Mouse (Mus musculus) kidney, adult 10 weeks (tissue): ENCODE measurements around the gene Nfxl1. TPM values are rescaled to one million over a fixed set of nuclear protein-coding genes. Genes with fewer than 3 reads are reported as not detected.

ENCODE experiments used
- polyA plus RNA-seq: library from polyadenylated mRNA; stranded (reverse); fragments of 350-450 nt; fragmentation: Illumina TruSeq; extraction: RNeasy Lipid Tissue Mini Kit (QIAGEN cat#74804); gene quantifications from one replicate; pipeline ENCODE4 v1.2.3, GENCODE M21; 2014; ENCODE audit warnings: low read depth, low replicate concordance

Nfxl1 gene
- 17.2 TPM for polyA plus RNA-seq

DNA sequence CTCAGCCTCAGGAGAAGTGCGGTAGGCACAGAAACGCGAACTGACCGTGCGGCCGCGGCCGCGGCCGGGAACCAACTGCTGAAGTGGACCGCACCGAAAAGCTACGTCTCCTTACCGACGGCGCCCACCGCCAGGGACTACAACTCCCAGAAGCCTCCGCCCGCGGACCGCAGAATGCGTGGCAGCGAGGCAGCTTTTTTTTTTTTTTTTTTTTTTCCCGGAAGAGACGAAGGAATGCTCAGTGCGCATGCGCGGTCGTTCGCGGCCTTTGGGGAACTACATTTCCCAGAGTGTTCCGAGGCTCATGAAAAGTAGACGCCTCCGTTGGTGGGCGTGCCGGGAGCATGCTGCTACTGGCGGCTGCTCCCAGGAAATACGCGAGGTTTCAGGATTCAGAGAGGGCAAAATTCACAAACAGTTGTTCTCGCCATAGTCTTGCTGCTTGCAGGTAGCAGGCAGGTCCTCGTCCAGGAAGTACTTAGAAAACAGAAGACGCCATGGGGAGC lies at the start of gene Nfxl1:
Nfxl1 (minus strand) TSS at position 141 of the 506 bp plus-strand sequence.

DNA sequence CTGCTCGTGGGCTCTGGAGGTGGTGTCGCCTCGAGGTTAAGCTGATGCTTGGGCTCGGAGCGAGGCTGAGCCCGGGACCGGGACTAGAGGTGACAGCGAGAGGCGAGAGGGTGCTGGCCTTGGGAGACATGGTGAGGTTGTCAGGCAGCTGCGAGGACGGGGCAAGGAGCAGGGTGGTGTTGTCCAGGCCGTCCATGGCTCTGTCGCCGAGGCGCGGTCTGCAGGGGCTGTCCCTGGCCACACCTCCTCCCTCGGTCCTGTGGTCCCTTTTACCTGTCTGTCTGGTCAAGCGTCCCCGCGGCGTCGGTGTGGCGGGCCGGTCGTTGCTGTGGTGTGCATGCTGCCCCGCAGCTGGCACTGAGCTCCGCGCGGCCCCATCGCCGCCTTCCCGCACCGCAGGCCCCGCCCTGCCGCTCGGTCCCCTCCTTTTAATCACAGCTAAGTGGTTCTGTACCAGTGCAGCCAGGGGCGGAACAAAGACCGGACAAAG lies 27.8 kb upstream of the Nfxl1 start, which contains the start of gene Gm5868:
Gm5868 (minus strand) TSS at position 360 of the 490 bp plus-strand sequence.

DNA sequence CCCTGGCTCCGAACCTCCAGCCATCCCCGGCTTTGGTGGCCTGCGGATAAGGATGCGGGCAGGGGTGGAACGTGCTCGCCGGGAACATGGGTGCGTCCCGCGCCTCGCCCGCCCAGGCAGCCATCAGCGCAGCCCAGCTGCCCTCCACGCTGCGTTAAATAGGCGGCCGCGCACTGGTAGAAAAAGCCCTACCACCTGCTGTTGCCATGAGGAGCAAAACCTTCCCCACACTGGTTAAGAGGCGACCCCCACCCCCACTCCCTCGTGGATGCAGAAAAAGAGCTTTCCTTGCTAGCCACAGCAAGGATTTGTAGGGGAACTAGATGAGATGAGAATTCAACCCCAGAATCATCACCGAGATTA lies 21.5 kb upstream of the Nfxl1 start, which contains the start of gene Zar1:
Zar1 (minus strand) TSS at position 285 of the 363 bp plus-strand sequence.

DNA sequence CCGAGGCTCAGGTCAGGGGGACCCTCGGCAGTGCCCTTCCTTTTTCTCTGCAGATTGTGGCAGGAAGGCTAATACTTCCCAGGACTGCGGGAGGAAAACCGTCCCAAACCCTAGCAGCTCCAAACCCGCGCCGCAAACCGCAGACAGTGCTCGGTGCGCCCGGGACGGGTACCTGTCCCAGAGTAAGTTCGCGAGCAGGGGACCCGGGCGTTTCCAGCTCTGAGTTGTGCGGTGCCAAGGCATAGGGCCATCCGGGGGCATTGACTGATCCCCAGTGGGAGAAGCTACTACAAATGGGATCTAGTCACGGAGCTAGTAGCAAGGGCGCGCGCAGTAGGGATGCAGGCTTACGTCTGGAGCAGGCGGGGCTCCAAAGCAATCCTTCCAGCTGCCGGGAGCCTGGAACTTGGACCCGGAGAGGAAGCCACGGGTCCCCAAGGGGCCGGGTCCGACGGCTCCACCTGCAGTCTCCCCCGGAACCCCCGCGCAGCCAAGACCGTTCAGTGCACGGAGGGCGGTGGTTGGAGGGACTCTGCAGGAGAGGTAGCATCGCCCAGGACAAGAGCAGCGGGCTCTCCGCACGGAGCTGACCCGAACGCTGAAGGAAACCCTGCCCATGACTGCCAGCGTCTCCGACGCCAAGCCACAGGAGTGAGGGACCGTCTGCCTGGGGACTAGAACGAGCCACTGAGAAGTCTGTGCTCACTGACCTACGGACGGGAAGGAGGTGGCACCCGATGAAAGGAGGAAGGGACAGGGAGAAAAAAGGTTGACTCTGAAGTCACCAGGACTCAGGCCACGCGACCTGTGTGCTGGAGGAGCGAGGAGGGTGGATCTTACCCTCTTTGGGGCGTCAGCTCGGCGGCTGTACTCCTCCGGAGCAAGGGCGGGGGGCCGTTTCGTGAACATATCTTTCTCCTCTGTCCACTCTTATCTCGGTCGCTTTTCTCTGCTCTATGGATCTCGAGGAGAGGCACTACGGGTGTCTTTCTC lies 55.7 kb downstream of the Nfxl1 start, which contains the start of gene Corin:
Corin (minus strand) TSS at position 943 of the 993 bp plus-strand sequence.

Other genes with a start within 250 kb of the Nfxl1 start
- gene Corin, start 55.2 kb downstream of the Nfxl1 start, polyA plus RNA-seq: 7.3 TPM
- gene Zar1, start 21.6 kb upstream of the Nfxl1 start, polyA plus RNA-seq: not detected
- gene Gm5868, start 27.9 kb upstream of the Nfxl1 start, polyA plus RNA-seq: not detected
- gene Cnga1, start 84.6 kb upstream of the Nfxl1 start, polyA plus RNA-seq: not detected
- 3.2 TPM for gene Nipal1, start 88.1 kb upstream of the Nfxl1 start, polyA plus RNA-seq
- 0.40 TPM for gene Txk, start 193.1 kb upstream of the Nfxl1 start, polyA plus RNA-seq